Comparison of ENCODE assay signal across 14 mouse cellular contexts in genomic region chr9:114770224-114770623, GRCm38 (mm10). TPM values are rescaled to one million over a fixed set of nuclear protein-coding genes. Genes with fewer than 3 reads are reported as not detected.
DNase-seq lines count a peak whose midpoint lies in the region; ATAC-seq and TF ChIP-seq lines count a peak whose summit lies in the region.
"Had no signal": no experiment of that assay in that cellular context is flagged by ENCODE, and none has a peak within 500 bp of the region (broad histone marks: within the 10 kb centered on the region; RNA-seq: fewer than 3 reads in every experiment).

No protein-coding gene starts in this region.

- no peak overlapping the region for H3K27ac ChIP-seq in CH12.LX (ENCODE audit: insufficient read depth, low read depth)
- no peak overlapping the region for H3K27ac ChIP-seq in liver, embryonic 16.5 days (ENCODE audit: low read length)
- H3K27ac ChIP-seq in forebrain, postnatal 0 days (ENCODE audit: low read depth, low read length) = no peak overlapping the region
- H3K27ac ChIP-seq: layer of hippocampus, adult 2 months had no signal

- H3K36me3 ChIP-seq in CH12.LX (replicated peaks in 1 of 2; ENCODE audit: control insufficient read depth in 1 of 2, insufficient read depth in 1 of 2, low read length in 1 of 2) = peaks cover 24 to 74% of the 10 kb centered on the region in 2 experiments
- H3K36me3 ChIP-seq in liver, embryonic 16.5 days (ENCODE audit: control insufficient read depth, insufficient read depth) = peaks cover 4% of the 10 kb centered on the region; the same call in 1 of the 2 replicates
- H3K36me3 ChIP-seq in forebrain, postnatal 0 days (ENCODE audit: insufficient read depth) = no peaks in the 10 kb centered on the region

- peaks cover 11 to 42% of the 10 kb centered on the region in 2 experiments for H3K4me1 ChIP-seq in CH12.LX (ENCODE audit: control insufficient read depth in 1 of 2, insufficient read depth in 2 of 2)
- no peaks in the 10 kb centered on the region for H3K4me1 ChIP-seq in liver, embryonic 16.5 days (ENCODE audit: control insufficient read depth, low read depth, low read length)
- H3K4me1 ChIP-seq in forebrain, postnatal 0 days (ENCODE audit: insufficient read depth) = no peaks in the 10 kb centered on the region

- H3K4me3 ChIP-seq in CH12.LX (replicated peaks in 1 of 3; ENCODE audit: low read depth in 2 of 3, low read length in 2 of 3, poor library complexity in 1 of 3) = no peak overlapping the region
- no peak overlapping the region for H3K4me3 ChIP-seq in liver, embryonic 16.5 days (ENCODE audit: low read depth, low read length)
- no peak overlapping the region for H3K4me3 ChIP-seq in forebrain, postnatal 0 days (ENCODE audit: low read depth, low read length)
- H3K4me3 ChIP-seq: erythroblast, embryonic 14.5 days; layer of hippocampus, adult 2 months had no signal

- no peaks in the 10 kb centered on the region for H3K27me3 ChIP-seq in CH12.LX (replicated peaks)
- H3K27me3 ChIP-seq in liver, embryonic 16.5 days (ENCODE audit: control insufficient read depth, insufficient read depth, low read depth, low read length) = no peaks in the 10 kb centered on the region
- no peaks in the 10 kb centered on the region for H3K27me3 ChIP-seq in forebrain, postnatal 0 days (ENCODE audit: insufficient read depth, low read length)
- H3K27me3 ChIP-seq: Patski had no signal

- no peak for TF ChIP-seq CTCF in CH12.LX (conservative IDR thresholded peaks at IDR 0.05 in 1 of 2, IDR thresholded peaks at IDR 0.05 in 1 of 2; ENCODE audit: low read depth in 2 of 2, low read length in 2 of 2)
- no peak for TF ChIP-seq CTCF in forebrain, postnatal 0 days (IDR thresholded peaks at IDR 0.05; ENCODE audit: low read depth)

- H3K9me3 ChIP-seq in CH12.LX (replicated peaks; ENCODE audit: low read length) = peaks cover 11% of the 10 kb centered on the region
- H3K9me3 ChIP-seq in liver, embryonic 16.5 days (replicated peaks; ENCODE audit: control insufficient read depth, low read length) = no peaks in the 10 kb centered on the region
- H3K9me3 ChIP-seq in forebrain, postnatal 0 days (ENCODE audit: low read length) = no peaks in the 10 kb centered on the region

- 41% methylated on average over 4 of the region's 4 CpGs for WGBS in liver, embryonic 16.5 days (ENCODE audit: insufficient replicate concordance)
- 82% methylated on average over 4 of the region's 4 CpGs for WGBS in forebrain, postnatal 0 days

- TF ChIP-seq RAD21 in CH12.LX (IDR thresholded peaks at IDR 0.05; ENCODE audit: low read depth, low read length) = no peak

- in situ Hi-C loops in CH12.LX (cut with MboI; ENCODE audit: low pct_ligation_motif_present, low pct_unique_long_range_greater_than_20kb, low sequenced_read_pairs) = no loop called here

- no peak for TF ChIP-seq EP300 in CH12.LX (IDR thresholded peaks at IDR 0.05; ENCODE audit: low read length)

- H3K79me2 ChIP-seq in CH12.LX (replicated peaks; ENCODE audit: control insufficient read depth, extremely low read depth, insufficient read depth, poor library complexity, severe bottlenecking) = 0 out of 2 replicates have a peak, but pooled peaks cover under 1% of the 10 kb centered on the region

- no peak overlapping the region for H3K4me2 ChIP-seq in CH12.LX (ENCODE audit: insufficient read depth, low read depth, poor library complexity, severe bottlenecking)
- H3K4me2 ChIP-seq in liver, embryonic 16.5 days (ENCODE audit: low read depth, low read length) = no peak overlapping the region
- H3K4me2 ChIP-seq in forebrain, postnatal 0 days (ENCODE audit: low read depth) = no peak overlapping the region

- ATAC-seq in liver, embryonic 16.5 days (ENCODE audit: low read depth) = peak; percentile 22
- peak; percentile 79 for ATAC-seq in neutrophil, adult 5-6 weeks (ENCODE audit: extremely low read depth, insufficient number of reproducible peaks, low FRiP score, poor library complexity, severe bottlenecking)
- ATAC-seq in forebrain, postnatal 0 days = no peak
- ATAC-seq: Patski had no signal

- TF ChIP-seq POLR2A in CH12.LX (IDR thresholded peaks at IDR 0.05; ENCODE audit: low read depth, low read length) = no peak

- dilution Hi-C loops in CH12.LX (cut with MboI; ENCODE audit: extremely low pct_ligation_motif_present, extremely low pct_unique_long_range_greater_than_20kb, low sequenced_read_pairs) = no loop called here

- H3K9ac ChIP-seq in CH12.LX (ENCODE audit: insufficient read depth, low read depth) = no peak overlapping the region
- no peak overlapping the region for H3K9ac ChIP-seq in liver, embryonic 16.5 days (ENCODE audit: low read depth, low read length)
- no peak overlapping the region for H3K9ac ChIP-seq in forebrain, postnatal 0 days

- peak; percentile 37 for DNase-seq in adrenal gland, postnatal 14 days
- DNase-seq in adrenal gland, adult 18-20 months (ENCODE audit: low spot score in 2 of 2) = no peak
- no peak for DNase-seq in CH12.LX (ENCODE audit: extremely low read depth)
- no peak for DNase-seq in layer of hippocampus, adult 9-10 months (ENCODE audit: low spot score)
- no peak for DNase-seq in kidney, adult 8-10 months
- no peak for DNase-seq in forebrain, postnatal 0 days
- DNase-seq: adrenal gland, postnatal 10 days; heart, postnatal 36 days; kidney, adult 2 months had no signal

TF ChIP-seq in CH12.LX, 34 proteins besides CTCF, POLR2A, EP300 and RAD21:
- TF ChIP-seq ZKSCAN1 (IDR thresholded peaks at IDR 0.05; ENCODE audit: borderline replicate concordance, low read depth, low read length) (no peak), TCF12 (IDR thresholded peaks at IDR 0.05; ENCODE audit: low read depth, low read length) (no peak), BHLHE40 (IDR thresholded peaks at IDR 0.05; ENCODE audit: low read depth, low read length) (peak; percentile 46), ETS1 (conservative IDR thresholded peaks at IDR 0.05; ENCODE audit: low read depth, low read length) (no peak), TBP (conservative IDR thresholded peaks at IDR 0.05; ENCODE audit: low read depth, low read length) (no peak)

RNA-seq across cellular contexts. Expression of gene Cmtm7, which starts 11.4 kb away (rescaled TPM):
- total RNA-seq in adrenal gland, postnatal 14 days (2021) = 32.0 and 36.7 TPM in 2 replicates
- 10 to 100 TPM; 18.3 to 34.4 TPM for total RNA-seq in adrenal gland, adult 18-20 months (2021)
- total RNA-seq in CH12.LX (2012; rRNA removed) = 73.1 and 80.8 TPM in 2 replicates
- total RNA-seq in CH12.LX (2014; rRNA removed) = 37.6 and 46.0 TPM in 2 replicates
- 38.2 and 45.5 TPM in 2 replicates for polyA plus RNA-seq in CH12.LX (2012; ENCODE audit: insufficient read length, low read depth)
- 48.4 and 50.5 TPM in 2 replicates for polyA plus RNA-seq in liver, embryonic 16.5 days (2015; fragmentation: Nextera tagmentation; extraction: Ambion mirVana)
- 130 and 159 TPM in 2 replicates for total RNA-seq in neutrophil, adult 5-6 weeks (2017)
- total RNA-seq in forebrain, postnatal 0 days (2014; rRNA removed) = 4.9 and 6.0 TPM in 2 replicates
- 9.5 and 11.6 TPM in 2 replicates for polyA plus RNA-seq in forebrain, postnatal 0 days (2015; fragmentation: Nextera tagmentation; extraction: Ambion mirVana)

RNA-seq across cellular contexts. Expression of gene Cmtm6, which starts 39.3 kb away (rescaled TPM):
- 57.6 and 58.5 TPM in 2 replicates for total RNA-seq in adrenal gland, postnatal 14 days (2021)
- 100 to 1,000 TPM in 1 of 2 experiments, 10 to 100 TPM in 1; 59.9 to 106 TPM for total RNA-seq in adrenal gland, adult 18-20 months (2021)
- 30.1 and 31.9 TPM in 2 replicates for total RNA-seq in CH12.LX (2012; rRNA removed)
- 39.2 and 39.5 TPM in 2 replicates for total RNA-seq in CH12.LX (2014; rRNA removed)
- polyA plus RNA-seq in CH12.LX (2012; ENCODE audit: insufficient read length, low read depth) = 38.0 and 38.5 TPM in 2 replicates
- polyA plus RNA-seq in liver, embryonic 16.5 days (2015; fragmentation: Nextera tagmentation; extraction: Ambion mirVana) = 28.9 and 32.2 TPM in 2 replicates
- 301 and 316 TPM in 2 replicates for total RNA-seq in neutrophil, adult 5-6 weeks (2017)
- 16.3 and 17.1 TPM in 2 replicates for total RNA-seq in forebrain, postnatal 0 days (2014; rRNA removed)
- polyA plus RNA-seq in forebrain, postnatal 0 days (2015; fragmentation: Nextera tagmentation; extraction: Ambion mirVana) = 19.5 and 22.7 TPM in 2 replicates
